Mouse (Mus musculus) right cerebral cortex, postnatal 10 days (tissue): Measurements from ENCODE around the gene Taf6l.

Source experiments
- DNase-seq, 2 experiments: peaks; one replicate each; pipeline ENCODE4 v3.0.0; 2021; ENCODE audit warnings: low spot score in 2 of 2

Gene Taf6l

DNA sequence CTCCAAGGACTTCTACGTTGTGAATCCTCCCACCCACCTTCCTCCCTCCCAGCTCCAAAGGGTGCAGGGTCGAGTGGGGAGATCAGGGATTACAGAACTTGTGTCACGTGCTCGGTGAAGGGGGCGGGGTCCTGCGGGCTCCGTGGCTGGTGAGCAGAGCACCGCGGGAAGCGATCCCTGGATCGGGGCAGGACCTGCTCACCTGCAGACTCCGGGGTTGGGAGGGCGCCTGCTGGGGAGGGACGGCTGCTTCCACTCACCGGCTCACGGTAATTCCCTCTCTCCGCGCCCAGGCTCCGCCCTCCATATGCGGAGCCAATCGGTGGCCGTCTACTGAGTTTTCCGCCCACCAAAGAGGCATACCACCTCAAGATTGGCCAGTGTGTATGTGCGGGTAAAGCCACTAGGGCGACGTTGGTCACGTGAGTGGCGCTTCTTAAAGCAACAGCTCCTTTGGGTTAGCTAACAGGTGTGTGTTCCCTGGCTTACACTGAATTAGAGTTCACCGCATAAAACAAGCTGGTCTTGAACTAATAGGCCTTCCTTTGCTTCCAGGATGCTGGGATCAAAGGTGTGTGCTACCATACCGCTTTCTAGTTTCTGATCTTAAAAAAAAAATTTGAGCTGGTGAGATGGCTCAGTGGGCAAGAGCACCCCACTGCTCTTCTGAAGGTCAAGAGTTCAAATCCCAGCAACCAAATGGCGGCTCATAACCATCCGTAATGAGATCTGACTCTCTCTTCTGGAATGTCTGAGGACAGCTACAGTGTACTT is at the start of gene Taf6l:
Gene Taf6l (minus strand): TSS at position 410 of the 774 bp plus-strand sequence.
- DNase-seq = peak; percentile 95 to 98

DNA sequence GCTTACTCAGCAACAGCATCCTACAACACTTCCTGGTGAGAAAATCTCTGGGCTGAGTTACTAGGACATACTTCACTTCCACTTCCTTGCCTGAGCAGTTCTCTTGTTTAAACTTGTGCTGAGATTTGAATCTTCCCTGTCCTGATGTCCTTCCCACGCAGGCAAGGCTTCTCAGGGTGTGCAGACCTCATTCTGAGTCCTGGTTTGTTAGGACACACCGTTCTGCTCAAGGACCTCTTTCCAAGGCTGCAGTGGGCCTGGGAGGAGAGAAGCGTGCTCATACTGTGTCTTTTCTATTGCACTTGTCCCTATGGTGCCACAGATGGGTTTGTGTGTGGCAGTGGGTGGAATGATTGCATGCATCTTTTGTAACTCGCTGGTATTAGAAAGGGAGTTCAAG is 46.8 kb upstream of the Taf6l start:
- DNase-seq = no peak

- no peak for DNase-seq
These were observed 45.0 kb upstream of the Taf6l start for GRCm38 (mm10) chr19:8831262-8831661.

- peak; percentile 62 to 66 for DNase-seq
These were observed 44.4 kb upstream of the Taf6l start for GRCm38 (mm10) chr19:8830664-8831063.

- DNase-seq = no peak
These were observed 43.4 kb upstream of the Taf6l start, which contains the start of gene AC129217.1 for GRCm38 (mm10) chr19:8829660-8830059. TSS of gene AC129217.1 (plus strand) at chr19:8829773.

- DNase-seq = no peak
These were observed 36.5 kb upstream of the Taf6l start for GRCm38 (mm10) chr19:8822696-8823095.

DNA sequence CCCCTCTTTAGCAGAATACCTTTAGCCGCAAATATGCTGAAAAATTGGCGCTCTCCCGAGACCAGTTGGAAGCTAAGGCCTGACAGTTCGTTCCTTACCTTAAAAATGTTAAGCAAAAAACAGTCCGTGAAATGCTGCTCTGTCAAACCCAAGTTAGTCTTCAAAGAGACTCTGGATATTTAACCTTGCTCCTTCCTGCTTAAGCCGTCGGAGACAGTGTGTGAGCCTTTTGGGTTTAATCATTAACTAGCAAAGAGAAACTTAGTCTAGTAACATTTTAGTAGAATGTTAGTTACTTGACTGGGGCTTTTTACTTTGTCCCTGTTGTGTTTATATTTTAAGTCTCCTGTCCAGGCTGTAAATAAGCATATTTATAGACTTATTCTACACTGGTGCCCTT is 34.9 kb upstream of the Taf6l start:
- DNase-seq = no peak

DNA sequence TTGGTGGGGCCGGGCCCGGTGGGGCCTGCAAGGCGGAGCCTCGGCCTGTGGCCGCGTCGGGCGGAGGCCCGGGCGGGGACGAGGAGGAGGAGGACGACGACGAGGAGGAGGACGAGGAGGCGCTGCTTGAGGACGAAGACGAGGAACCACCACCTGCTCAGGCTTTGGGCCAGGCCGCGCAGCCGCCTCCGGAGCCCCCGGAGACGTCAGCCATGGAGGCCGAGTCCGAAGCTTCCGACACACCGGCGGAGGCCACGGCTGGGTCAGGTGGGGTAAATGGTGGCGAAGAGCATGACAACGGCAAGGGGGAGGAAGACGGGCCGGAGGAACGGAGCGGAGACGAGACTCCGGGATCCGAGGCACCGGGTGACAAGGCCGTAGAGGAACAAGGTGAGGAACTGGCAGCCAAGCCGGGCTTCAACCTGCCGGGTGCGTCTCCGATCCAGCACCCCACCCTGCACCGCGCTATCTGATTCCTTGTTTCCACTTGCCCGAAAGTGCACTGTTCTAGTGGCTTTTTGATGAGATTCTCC is 34.3 kb upstream of the Taf6l start:
- DNase-seq = peak; percentile 55 to 62

DNA sequence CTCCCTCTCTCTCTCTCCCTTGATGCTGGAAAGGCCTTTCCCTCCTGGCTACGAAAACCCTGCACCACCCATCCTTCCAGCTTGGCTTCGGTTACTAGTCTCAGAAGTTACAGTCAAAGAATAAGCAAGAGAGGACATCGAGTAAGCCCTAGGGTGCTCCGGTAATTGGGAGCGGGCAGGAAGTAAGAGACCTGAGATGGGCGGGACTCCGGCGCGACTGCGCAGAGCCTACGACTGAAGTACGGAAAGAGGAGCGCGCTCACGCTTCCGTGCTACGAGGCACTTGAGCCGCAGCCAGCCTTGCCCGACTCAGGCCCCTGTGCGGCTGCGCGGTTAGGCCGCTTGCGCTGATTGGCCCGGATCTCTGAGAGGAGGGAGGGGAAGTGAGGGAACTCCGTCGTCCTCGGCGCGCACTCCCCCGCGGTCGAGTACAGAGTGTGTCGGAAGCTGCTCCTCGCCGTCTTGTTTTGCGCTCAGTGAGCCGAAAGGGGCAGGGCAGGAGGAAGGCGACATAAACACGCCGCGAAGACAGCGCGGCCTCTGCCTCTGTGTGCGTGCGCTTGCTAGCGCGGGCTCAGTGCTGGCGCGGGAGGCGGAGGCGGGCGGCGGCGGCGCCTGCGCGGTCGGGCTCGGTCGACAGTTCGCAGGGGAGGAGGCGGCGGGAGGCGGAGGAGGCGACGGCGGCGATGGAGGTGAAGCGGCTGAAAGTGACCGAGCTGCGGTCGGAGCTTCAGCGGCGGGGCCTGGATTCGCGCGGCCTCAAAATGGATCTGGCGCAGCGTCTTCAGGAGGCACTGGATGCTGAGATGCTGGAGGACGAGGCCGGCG is 33.6 kb upstream of the Taf6l start, which contains the start of gene Hnrnpul2:
Gene Hnrnpul2 (plus strand): TSS at position 415 of the 828 bp plus-strand sequence.
- peak; percentile 99 for DNase-seq

GRCm38 (mm10) chr19:8818801-8819595 is 32.8 kb upstream of the Taf6l start, which contains the start of gene Ttc9c:
TSS of gene Ttc9c (minus strand) at chr19:8819333.
- peak; percentile 98 to 99 for DNase-seq

- no peak for DNase-seq
These were observed 32.1 kb upstream of the Taf6l start for GRCm38 (mm10) chr19:8818301-8818798.

- no peak for DNase-seq
These were observed 30.8 kb upstream of the Taf6l start for GRCm38 (mm10) chr19:8817001-8817400.

- DNase-seq = no peak
These were observed 29.6 kb upstream of the Taf6l start for GRCm38 (mm10) chr19:8815812-8816211.

GRCm38 (mm10) chr19:8806810-8807209 is 20.6 kb upstream of the Taf6l start:
- DNase-seq = no peak

DNA sequence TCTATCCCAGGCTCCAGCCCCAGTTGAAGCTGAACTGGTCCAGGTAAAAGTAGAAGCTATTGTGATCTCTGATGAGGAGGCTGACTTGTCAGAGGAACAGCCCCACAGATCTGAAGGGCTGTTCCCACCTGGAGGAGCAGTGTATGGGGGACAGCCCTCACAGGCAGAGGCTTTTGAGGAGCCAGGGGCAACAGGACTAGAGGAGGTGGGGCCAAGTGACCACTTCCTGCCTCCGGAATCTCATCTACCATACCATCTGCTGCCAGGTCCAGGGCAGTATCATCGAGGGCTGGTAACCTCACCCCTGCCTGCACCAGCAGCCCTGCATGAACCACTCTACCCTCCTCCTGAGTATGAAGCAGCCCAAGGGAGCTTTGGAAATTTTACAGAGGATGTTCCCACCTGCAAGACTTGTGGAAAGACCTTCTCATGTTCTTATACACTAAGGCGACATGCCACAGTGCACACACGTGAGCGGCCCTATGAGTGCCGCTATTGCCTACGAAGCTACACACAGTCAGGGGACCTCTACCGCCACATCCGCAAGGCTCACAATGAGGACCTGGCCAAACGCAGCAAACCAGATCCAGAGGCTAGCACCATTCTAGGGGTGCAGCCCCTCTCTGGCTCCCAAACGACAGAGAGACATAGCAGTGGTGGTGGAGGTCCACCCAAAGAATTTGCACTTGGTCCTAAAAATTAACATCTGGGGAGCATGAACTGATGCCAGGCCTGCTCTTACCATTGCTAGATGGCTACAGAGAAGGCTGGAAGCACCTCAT is 17.9 kb upstream of the Taf6l start:
- no peak for DNase-seq

- no peak for DNase-seq
These were observed 17.1 kb upstream of the Taf6l start for GRCm38 (mm10) chr19:8803204-8803780.

DNA sequence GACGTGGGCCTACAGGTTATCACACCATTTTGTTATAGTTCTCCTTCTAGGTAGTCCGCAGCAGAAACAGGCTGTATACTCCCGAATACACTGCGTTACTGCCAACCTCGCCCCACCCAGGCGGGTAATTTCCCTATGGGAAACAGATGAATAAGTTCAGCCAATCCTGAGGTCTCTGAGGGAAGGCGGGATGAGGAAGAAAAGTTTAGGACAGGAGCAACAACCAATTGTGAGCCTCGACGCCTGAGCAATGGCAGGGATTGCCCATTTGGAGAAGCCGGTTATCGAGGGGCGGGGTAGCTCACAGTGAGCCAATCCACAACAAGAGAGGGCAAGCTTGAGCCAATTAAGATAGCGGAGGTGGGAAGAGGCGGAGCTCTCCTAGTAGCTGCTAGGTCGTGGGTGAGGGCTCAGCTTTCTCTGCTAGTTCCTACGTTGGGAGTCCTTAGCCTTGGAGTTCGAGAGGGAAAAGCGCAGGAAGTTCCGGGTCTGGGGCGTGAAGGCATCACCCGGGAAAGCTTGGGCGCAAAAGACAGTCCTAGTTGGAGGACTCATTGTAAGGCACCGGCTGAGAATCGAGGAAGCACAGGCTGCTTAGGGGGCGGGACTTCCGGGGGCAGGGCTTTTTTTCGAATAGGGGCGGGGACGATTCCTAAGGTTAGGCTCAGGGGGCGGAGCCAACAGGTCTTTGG is 16.1 kb upstream of the Taf6l start, which contains the start of gene Zbtb3:
Gene Zbtb3 (plus strand): TSS at position 426 of the 692 bp plus-strand sequence.
- peak; percentile 97 to 99 for DNase-seq

- DNase-seq = no peak
These were observed 12.7 kb upstream of the Taf6l start for GRCm38 (mm10) chr19:8798947-8799315.

DNA sequence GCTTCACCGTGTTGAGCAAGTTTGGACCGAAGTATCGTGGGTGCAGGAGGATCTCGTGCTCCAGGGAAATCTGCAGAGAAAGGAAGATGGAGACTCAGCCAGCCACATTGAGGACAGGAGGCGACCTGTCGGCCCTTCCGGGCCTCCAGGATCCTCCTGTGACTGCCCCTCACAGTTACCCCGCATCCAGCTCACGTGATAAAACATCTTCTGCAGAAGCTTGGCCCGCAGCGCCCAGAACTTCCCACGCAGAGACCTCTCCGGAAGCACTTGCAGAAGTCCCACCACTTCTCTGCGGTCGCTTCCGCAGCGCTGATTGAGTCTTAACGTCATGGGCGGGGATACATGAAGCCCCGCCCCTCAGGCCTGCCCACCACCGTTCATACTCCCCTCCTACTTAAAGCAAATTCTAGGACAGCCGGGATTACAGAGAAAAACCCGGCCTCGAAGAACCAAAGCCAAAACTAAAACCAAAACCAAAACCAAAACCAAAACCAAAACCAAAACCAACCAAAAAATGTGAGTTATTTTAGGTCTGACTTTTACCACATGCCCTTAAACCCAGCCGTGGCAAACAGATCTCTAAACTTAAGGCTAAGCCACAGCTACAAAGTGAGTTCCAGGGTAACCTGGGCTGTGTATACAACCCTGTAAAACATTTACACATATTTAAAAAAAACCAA is 12.2 kb upstream of the Taf6l start, which contains the start of gene Polr2g:
Gene Polr2g (minus strand): TSS at position 314 of the 683 bp plus-strand sequence.
- peak; percentile 95 to 96 for DNase-seq
